Mouse (Mus musculus): Measurements from ENCODE around the gene Cnnm3.

GRCm38 (mm10) chr1:36489661-36490060 is 22.0 kb upstream of the Cnnm3 start:
- TF ChIP-seq ZC3H11A (IDR thresholded peaks at IDR 0.05; ENCODE audit: low read depth, low read length) (no peak), ELF1 (IDR thresholded peaks at IDR 0.05; ENCODE audit: low read depth, low read length) (no peak), GATA1 (IDR thresholded peaks at IDR 0.05; ENCODE audit: low read depth, low read length) (no peak), CTCF (IDR thresholded peaks at IDR 0.05 in 2 of 3, conservative IDR thresholded peaks at IDR 0.05 in 1 of 3; ENCODE audit: control insufficient read depth in 1 of 3, insufficient read depth in 1 of 3, low read depth in 2 of 3, low read length in 3 of 3, poor library complexity in 1 of 3, severe bottlenecking in 1 of 3) (no peak), RCOR1 (IDR thresholded peaks at IDR 0.05; ENCODE audit: low read depth, low read length) (no peak), E2F4 (IDR thresholded peaks at IDR 0.05; ENCODE audit: borderline replicate concordance, low read depth, low read length) (no peak), MAZ (IDR thresholded peaks at IDR 0.05; ENCODE audit: low read depth, low read length) (no peak), POLR2A (IDR thresholded peaks at IDR 0.05; ENCODE audit: control insufficient read depth in 1 of 2, insufficient read depth in 1 of 2, low read depth in 1 of 2, low read length in 2 of 2, poor library complexity in 1 of 2) (no peak)

Data from MEL (cell line).